Mouse (Mus musculus) neural tube, embryonic 14.5 days (tissue): ENCODE results near the gene Scn2b. TPM values are rescaled to one million over a fixed set of nuclear protein-coding genes. Genes with fewer than 3 reads are reported as not detected.

Experiments
- ATAC-seq: fragments of 200-750 bp; cut with Nextera tagmentation; 2 replicates; pipeline ENCODE4 v1.8.0; 2017; ENCODE audit warnings: low read depth, mild to moderate bottlenecking, moderate TSS enrichment, moderate library complexity
- H3K27ac ChIP-seq: fragments of 300-500 bp; sonication (generic); 2 replicates; pipeline ENCODE4 v1.5.1; 2014; ENCODE audit warnings: low read depth, mild to moderate bottlenecking, control low read depth, low read length, moderate library complexity, mixed read lengths
- H3K27me3 ChIP-seq: fragments of 300-500 bp; sonication (generic); 2 replicates; pipeline ENCODE4 v1.6.1; 2014; ENCODE audit warnings: low read length; ENCODE audit not compliant: control insufficient read depth, insufficient read depth
- H3K36me3 ChIP-seq: fragments of 300-500 bp; sonication (generic); 2 replicates; pipeline ENCODE4 v1.6.1; 2014; ENCODE audit warnings: low read length, mixed read lengths; ENCODE audit not compliant: control insufficient read depth, insufficient read depth
- H3K4me1 ChIP-seq: fragments of 300-500 bp; sonication (generic); 2 replicates; pipeline ENCODE4 v1.6.1; 2014; ENCODE audit warnings: low read length; ENCODE audit not compliant: control insufficient read depth, insufficient read depth
- H3K4me2 ChIP-seq: fragments of 300-500 bp; sonication (generic); 2 replicates; pipeline ENCODE4 v1.6.1; 2014; ENCODE audit warnings: mild to moderate bottlenecking, low read depth, low read length, control low read depth
- H3K4me3 ChIP-seq: fragments of 300-500 bp; sonication (generic); 2 replicates; pipeline ENCODE4 v1.5.1; 2014; ENCODE audit warnings: low read depth, low read length, control low read depth, mixed read lengths
- H3K9ac ChIP-seq: fragments of 300-500 bp; sonication (generic); replicated peaks from 2 replicates; pipeline ENCODE4 v1.6.1; 2014; ENCODE audit warnings: low read depth, mild to moderate bottlenecking, control low read depth, low read length, mixed read lengths
- H3K9me3 ChIP-seq: fragments of 300-500 bp; sonication (generic); 2 replicates; pipeline ENCODE4 v1.6.1; 2016; ENCODE audit warnings: low read length; ENCODE audit not compliant: control insufficient read depth
- WGBS: fragments of 180-500 bp; shearing (Covaris S2); extraction: QIAGEN DNeasy Blood & Tissue Kit; methylation state at CpG from one replicate; pipeline ENCODE4 v1.1.7; 2014; 5-methylcytosine and 5-hydroxymethylcytosine counted together
- polyA plus RNA-seq: library from polyadenylated mRNA; unstranded; fragments of >200 nt; fragmentation: Nextera tagmentation; extraction: Ambion mirVana; gene quantifications from 2 replicates; pipeline ENCODE4 v1.2.1, GENCODE M21; 2014

Gene Scn2b
- polyA plus RNA-seq, 1 experiment from 2014 or later: 11.2 TPM

DNA sequence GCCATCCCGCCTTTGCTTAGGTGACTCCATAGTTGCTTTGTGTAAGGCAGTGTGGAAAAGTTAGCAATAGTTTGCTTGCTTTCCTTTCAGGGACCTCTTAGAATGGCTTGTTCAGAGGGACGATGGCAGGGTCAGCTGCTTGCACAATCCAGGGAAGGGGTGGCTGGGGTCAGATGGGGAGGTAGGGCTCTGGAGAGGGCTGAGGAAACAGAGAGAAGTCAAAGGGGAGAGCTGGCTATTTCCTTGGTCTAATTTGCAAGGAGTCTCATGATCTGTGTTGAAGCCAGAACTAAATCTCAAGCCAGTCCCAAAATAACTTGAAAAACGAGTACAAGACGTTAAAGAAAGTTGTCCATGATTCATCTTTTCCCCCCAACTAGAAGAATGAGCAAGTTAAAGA lies 24.9 kb upstream of the Scn2b start:
- no peaks in the 10 kb centered on the region for H3K9me3 ChIP-seq
- no peaks in the 10 kb centered on the region for H3K36me3 ChIP-seq
- H3K4me3 ChIP-seq: no peak overlapping the region
- no peaks in the 10 kb centered on the region for H3K4me1 ChIP-seq
- no peaks in the 10 kb centered on the region for H3K27me3 ChIP-seq
- no peak for ATAC-seq
- H3K4me2 ChIP-seq: no peak overlapping the region
- 70% methylated on average over 4 of the region's 4 CpGs for WGBS
- H3K9ac ChIP-seq: no peak overlapping the region
- no peak overlapping the region for H3K27ac ChIP-seq

- H3K4me2 ChIP-seq: no peak overlapping the region
- WGBS: 79% methylated on average over 6 of the region's 6 CpGs
- no peak overlapping the region for H3K4me3 ChIP-seq
- ATAC-seq: no peak
- no peaks in the 10 kb centered on the region for H3K4me1 ChIP-seq
- no peaks in the 10 kb centered on the region for H3K36me3 ChIP-seq
- H3K9ac ChIP-seq: no peak overlapping the region
- no peaks in the 10 kb centered on the region for H3K9me3 ChIP-seq
- H3K27me3 ChIP-seq: no peaks in the 10 kb centered on the region
- no peak overlapping the region for H3K27ac ChIP-seq
These were observed 22.2 kb upstream of the Scn2b start for GRCm38 (mm10) chr9:45095149-45095937.

DNA sequence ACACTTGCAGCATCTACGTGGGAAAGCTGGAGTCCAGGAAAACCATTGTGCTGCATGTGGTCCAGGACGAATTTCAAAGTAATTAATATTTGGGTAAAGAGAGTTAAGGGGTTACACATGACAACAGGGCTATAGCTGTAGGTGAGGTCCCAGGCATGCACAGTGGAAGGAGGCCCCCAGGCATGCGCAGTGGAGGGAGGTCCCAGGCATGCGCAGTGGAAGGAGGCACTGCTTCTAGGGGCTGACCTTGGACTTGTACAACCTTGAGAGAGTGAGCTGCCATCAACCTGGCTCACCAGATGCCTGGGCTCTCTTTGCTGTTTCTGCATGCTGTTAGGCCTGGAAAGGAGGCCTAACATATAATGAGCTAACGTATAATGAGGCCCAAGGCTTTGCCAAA lies 19.7 kb upstream of the Scn2b start:
- no peak overlapping the region for H3K4me3 ChIP-seq
- 90% methylated on average over 5 of the region's 5 CpGs for WGBS

DNA sequence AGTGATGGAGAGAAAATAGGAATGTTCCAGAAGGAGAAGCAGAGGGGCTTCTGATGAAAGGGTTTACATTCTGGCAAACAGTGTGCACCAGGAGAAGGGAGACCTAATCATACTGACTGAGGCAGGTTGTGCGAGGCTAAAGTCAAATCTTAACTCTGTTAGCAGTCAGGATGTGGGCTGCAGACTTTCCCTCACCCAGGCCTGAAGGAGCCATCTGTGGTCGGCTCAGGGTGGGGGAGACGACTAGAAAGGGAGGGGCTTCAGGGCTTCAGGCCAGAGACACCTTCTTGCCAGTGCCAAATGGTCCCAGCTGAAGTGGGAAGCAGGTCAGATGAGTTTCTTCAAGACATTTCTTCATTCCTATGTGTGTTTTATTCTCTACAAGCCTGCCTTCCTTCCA lies 19.2 kb upstream of the Scn2b start:
- H3K4me1 ChIP-seq: no peaks in the 10 kb centered on the region
- ATAC-seq: no peak
- H3K27ac ChIP-seq: no peak overlapping the region
- H3K9me3 ChIP-seq: no peaks in the 10 kb centered on the region
- H3K9ac ChIP-seq: no peak overlapping the region
- H3K27me3 ChIP-seq: no peaks in the 10 kb centered on the region
- 65% methylated on average over 3 of the region's 3 CpGs for WGBS
- H3K4me2 ChIP-seq: no peak overlapping the region
- H3K4me3 ChIP-seq: no peak overlapping the region
- no peaks in the 10 kb centered on the region for H3K36me3 ChIP-seq

More for the DNA sequence above, 19.7 kb upstream of the Scn2b start:
- Histone ChIP-seq H3K4me1 (no peaks in the 10 kb centered on the region), H3K36me3 (no peaks in the 10 kb centered on the region), H3K27me3 (no peaks in the 10 kb centered on the region), H3K9me3 (no peaks in the 10 kb centered on the region), H3K27ac (no peak overlapping the region), H3K4me2 (no peak overlapping the region), H3K9ac (no peak overlapping the region)
- no peak for ATAC-seq

DNA sequence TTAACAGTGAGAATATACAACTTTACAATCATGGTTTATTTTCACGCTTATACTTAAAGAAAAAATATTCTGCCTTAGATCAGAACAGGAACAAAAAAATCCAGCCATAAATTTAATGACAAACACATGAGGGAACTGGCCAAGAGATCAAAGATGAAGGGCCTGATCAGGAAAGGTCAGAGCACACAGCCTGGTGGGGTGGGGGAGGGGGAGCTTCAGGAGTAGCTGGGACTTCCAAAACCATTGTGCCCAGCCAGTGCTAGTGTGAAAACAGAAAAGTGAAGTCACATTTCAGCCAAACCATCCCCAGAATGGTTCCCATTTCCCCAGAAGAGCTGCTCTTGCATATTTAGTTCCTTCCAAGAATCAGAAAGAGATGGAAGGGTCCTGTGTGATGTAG lies 15.1 kb upstream of the Scn2b start:
- Histone ChIP-seq H3K4me1 (no peaks in the 10 kb centered on the region), H3K9me3 (no peaks in the 10 kb centered on the region), H3K27me3 (no peaks in the 10 kb centered on the region), H3K27ac (no peak overlapping the region), H3K36me3 (no peaks in the 10 kb centered on the region), H3K9ac (no peak overlapping the region), H3K4me3 (no peak overlapping the region), H3K4me2 (no peak overlapping the region)
- ATAC-seq: no peak
- 84% methylated on average over 1 of the region's 1 CpGs for WGBS

GRCm38 (mm10) chr9:45103211-45103979 lies 14.2 kb upstream of the Scn2b start:
- 78% methylated on average over 11 of the region's 11 CpGs for WGBS
- Histone ChIP-seq H3K36me3 (no peaks in the 10 kb centered on the region), H3K27ac (no peak overlapping the region), H3K4me1 (no peaks in the 10 kb centered on the region), H3K4me2 (no peak overlapping the region), H3K4me3 (no peak overlapping the region), H3K27me3 (no peaks in the 10 kb centered on the region), H3K9me3 (no peaks in the 10 kb centered on the region), H3K9ac (no peak overlapping the region)
- ATAC-seq: no peak

DNA sequence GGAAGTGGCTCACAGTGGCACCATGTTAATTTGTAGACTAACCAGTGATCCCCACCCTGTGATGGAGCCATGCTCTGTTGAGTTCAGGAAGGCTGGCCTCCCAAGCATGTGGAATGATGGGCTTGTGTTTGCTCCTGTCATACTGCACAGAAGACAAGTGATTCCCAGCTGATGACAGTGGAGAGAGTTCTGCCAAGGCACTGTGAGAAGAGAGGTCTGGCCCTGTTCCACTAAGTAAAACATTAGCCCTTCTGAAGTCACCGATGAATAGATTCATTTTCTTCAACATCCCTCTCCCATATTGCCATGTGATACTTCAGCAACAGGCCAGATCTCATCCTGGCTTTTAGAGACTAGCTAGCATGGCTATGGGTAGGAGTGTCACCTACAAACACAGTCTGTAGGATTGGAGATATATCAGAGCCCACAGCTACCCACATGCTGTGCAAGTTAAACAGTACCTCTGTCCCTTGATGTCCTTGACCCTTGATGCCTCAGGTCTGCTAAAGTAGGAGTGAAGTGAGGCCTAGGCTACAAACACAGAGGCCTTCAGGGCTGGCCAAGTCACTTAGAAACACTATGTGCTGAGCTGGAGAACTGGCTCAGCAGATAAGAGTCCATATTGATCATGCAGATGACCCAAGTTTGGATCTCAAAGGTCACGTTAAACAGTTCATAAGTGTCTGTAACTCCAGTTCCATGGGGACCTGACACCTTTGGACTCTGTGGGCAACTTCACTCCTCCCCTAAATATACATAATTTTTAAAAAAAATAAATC lies 11.8 kb upstream of the Scn2b start:
- Histone ChIP-seq H3K4me2 (no peak overlapping the region), H3K36me3 (no peaks in the 10 kb centered on the region), H3K9me3 (no peaks in the 10 kb centered on the region), H3K4me1 (no peaks in the 10 kb centered on the region), H3K27me3 (no peaks in the 10 kb centered on the region), H3K9ac (no peak overlapping the region), H3K4me3 (no peak overlapping the region), H3K27ac (no peak overlapping the region)
- 91% methylated on average over 2 of the region's 2 CpGs for whole genome bisulfite sequencing
- ATAC-seq: no peak

DNA sequence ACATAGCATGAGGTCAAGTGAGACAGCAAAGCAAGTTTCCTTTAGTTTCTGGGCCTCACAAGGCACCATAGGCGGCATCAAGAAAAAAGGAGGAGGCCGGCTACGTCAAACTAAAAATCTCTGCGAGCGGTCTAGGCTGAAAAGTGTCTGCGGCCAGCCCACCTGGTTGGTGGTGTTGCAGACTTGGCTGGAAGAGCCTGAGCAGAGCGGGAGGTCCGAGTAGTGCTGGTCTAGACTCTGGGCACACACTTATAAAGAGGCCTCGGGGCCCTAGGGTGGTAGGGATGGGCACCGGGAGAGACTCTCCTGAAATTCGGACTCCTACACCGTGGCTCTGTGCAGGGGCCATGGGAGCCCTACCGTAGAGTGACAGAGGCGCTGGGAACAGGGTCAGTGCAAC lies 1.9 kb upstream of the Scn2b start:
- 3% methylated on average over 14 of the region's 14 CpGs for WGBS

More for the DNA sequence above, 1.9 kb upstream of the Scn2b start:
- Histone ChIP-seq H3K4me2 (peak overlapping the region; percentile 42), H3K9ac (0 out of 2 replicates have a peak overlapping the region, but pooled peaks have one; percentile 1), H3K4me1 (peaks cover 10% of the 10 kb centered on the region; the same call in 1 of the 2 replicates), H3K36me3 (no peaks in the 10 kb centered on the region), H3K27ac (no peak overlapping the region), H3K4me3 (peak overlapping the region; percentile 34), H3K9me3 (no peaks in the 10 kb centered on the region), H3K27me3 (no peaks in the 10 kb centered on the region)
- ATAC-seq: peak; percentile 77
